Mouse (Mus musculus): Measurements from ENCODE around the gene Dkk2.
A peak's percentile ranks its signal among the peaks of the same experiment; 100 is the strongest.
"Not testable (repeated sequence)": the region's sequence is repeated elsewhere in the genome, so short reads cannot be mapped to it uniquely, and the experiment has no call there.

Gene Dkk2

DNA sequence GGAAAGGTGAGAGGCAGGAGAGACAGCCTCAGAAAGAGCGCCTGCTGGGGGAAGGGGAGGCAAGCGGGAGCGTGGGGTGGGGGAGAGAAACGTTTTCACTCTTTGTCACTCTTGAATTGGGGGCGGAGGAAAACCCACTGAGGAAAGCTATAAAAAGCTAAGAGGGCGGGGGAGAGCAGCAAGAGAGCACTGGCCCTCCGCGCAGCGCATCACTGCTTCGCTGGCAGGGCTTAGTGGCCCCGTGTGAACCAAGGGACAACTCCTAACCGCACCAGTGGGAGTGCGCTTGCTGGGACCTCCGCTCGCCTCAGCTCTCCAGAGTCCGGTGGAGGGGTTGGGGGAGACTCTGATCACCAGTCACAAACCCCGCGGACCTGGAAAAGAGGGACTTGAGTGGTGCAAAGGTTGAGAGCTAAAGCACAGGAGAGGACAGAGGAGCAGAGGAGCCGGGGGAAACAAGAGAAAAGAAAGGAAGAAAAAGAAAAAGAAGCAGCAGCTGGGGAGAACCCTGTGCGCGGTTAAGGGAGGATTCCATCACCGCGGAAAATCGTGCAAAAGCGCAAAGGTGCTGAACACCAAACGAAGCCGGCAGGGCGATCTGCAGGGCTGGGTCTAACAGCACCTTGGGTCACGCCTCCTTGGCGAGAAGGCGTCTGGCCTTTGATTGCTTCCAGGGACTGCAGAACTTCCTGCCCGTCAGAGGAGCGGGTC is at the start of gene Dkk2:
Gene Dkk2 (plus strand): TSS at position 181 of the 711 bp plus-strand sequence.
- no peak for DNase-seq (ENCODE audit: low spot score)

DNA sequence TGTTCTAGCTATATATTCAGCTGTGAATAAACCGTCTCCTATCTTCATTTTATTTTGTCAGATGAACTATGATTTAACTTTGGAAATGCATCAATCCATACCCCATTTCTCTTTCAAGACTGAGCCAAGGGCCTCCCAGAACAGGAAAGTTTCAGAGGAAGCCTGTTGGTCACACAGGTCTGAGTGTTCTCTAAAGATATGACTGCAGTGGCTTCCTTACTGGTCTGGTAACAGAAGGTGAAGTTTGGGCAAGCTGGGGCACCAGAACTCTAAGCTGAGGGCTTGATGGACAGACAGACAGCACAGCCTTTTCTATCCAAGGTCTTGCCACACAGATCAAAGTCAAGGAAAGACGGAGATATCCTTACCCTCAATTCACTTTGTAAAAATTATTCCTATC is 48.4 kb upstream of the Dkk2 start:
- no peak for DNase-seq (ENCODE audit: low spot score)

DNA sequence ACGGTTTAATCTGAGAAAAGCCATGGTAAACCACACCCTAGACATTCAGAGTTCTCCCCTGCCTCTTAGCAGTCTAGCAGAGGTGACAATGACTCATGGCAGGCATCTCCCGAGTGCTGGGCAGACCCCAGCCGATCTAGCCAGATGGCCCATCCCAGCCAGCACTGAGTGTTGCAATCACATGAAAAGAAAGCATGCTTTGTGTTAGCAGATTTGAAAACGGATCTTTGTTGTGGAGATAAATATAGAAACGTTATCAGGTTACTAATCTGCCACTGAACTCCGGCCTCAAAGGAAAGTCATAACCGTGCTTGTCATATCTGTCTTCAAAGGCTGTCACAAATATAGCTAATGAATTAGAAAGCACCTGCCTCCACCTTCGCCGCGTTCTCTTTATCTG is 47.4 kb upstream of the Dkk2 start:
- no peak for DNase-seq (ENCODE audit: low spot score)

DNA sequence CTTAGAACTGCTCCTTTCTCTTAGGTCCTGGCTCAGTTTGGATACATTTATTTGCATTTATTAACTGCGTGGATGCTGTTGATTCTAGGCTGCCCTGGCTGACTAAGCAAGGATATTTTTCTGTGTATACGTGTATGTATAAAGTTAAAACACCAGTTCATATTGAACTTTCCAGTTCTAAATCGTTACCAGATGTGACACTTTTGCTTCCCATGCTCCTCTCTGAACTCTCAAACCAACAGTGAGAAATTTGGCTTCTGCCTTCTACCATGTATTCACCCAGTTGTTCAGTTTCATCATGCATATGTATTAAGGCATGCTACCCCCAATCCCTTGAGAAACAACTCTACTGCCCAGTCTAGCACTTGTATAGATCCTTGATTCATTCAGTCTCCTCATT is 45.0 kb upstream of the Dkk2 start:
- no peak for DNase-seq (ENCODE audit: low spot score)

DNA sequence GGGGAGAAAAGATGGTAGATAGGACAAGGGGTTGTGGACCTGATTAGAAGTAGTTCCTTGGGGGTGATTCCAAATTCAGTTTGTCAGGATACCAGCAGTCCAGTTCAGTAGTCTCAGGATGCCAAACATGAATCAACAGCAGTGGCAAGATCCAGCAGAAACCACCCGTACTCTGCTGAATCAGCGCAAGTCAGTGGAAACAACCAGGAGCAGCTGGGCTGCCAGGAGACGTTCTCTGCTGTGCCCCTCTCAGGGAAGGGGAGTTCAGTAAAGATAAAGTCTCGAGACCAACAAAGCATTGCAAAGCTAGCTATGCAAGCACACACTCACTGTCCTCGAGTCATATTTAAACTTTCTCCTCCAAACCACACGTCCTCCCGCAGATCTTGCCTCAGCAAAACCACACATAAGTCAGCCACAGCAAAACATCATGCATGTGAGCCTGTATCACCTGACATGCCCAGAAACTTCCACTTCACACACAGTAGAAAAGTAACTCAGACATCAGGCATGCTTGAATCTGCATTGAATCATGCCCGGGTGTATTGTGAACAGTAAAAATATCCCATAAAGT is 34.1 kb upstream of the Dkk2 start:
- no peak for DNase-seq (ENCODE audit: low spot score)

DNA sequence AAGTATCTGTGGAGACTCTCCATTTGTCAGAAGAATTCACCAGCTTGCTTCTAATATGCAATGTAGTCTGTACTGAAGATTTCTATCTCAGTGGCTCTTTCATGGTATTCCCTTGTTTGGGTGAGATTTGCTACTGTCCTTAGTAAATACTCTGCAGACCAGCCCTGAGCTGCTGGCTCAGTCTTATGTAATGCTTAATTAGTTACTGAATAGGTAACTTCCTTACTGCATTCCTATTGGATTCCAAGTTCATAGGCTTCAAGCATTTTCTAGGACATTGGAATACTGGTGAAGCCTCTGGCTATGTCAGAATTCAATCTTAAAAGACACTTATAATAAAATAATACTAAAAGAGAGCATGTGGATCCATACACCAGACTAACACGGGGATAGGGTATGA is 22.3 kb upstream of the Dkk2 start:
- DNase-seq (ENCODE audit: low spot score), result not testable (repeated sequence)

DNA sequence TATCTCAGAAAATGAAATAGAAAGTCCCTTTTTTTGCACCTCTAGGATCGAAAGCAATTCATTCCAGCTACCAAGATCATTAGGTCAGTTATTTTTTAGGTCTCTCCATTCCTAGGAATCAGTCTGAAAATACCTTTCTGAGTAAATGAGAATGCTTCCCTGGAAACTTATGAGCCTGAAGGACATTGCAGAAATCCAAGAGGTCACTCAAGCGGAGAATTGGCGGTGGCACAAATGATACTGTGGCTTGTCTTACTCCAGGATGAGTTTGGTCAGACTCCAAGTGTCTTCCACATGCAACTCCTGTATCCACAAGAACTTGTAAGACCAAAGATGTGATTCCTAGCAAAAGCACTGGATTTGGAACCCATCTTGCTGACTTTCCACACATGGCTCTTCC is 21.7 kb upstream of the Dkk2 start:
- no peak for DNase-seq (ENCODE audit: low spot score)

DNA sequence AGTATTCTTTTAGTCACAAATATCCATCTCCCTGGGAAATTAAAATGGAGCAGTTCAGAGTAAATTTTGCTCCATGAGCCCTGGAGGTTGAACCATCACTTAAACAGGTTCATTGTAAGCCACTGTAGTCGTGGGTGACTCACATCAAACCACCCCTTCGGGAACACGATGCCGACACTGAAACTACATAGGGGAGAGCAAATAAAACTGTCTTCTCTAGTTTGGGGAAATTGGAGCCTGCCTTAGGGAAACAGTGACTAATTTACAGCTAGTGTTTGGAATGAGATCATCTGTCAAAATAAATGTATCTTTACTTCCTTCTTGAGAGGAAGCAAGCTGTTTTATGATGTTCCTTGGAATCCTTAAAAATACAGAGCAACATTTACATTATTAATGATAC is 21.1 kb upstream of the Dkk2 start:
- DNase-seq (ENCODE audit: low spot score), result no peak

DNA sequence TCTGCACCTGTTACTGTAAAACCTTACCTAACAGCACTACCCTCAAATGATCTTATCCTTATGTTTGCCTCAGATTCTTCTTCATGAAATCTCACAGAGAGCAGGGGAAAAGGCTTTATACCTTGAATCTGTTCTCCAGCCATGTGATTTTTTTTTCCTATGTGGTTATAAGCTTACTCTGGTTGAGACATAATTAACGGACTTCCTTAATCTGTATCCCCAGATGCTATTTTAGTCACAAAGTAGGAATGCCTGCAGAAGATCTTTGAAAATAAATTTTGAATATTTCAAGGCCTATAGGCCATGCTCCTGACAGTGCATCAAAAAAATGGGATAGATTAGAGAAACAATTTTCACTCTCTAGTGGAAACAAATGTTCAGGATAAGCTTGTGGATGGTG is 20.2 kb upstream of the Dkk2 start:
- no peak for DNase-seq (ENCODE audit: low spot score)

DNA sequence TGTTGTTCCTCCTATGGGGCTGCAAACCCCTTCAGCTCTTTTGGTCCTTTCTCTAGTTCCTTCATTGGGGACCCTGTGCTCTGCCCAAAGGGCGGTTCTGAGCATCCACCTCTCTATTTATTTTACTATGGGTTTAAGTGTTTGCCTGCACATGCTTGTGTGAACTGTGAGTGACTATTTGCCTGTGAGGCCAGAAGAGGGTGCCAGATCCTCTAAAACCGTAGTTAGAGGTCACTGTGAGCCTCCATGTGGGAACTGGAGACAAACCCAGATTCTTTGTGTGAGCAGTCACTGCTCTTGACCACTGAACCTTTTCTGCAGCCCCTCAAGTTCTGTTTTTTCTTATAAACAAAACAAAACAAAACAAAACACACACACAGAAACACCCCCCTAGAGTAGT is 14.1 kb upstream of the Dkk2 start:
- DNase-seq (ENCODE audit: low spot score), result no peak

DNA sequence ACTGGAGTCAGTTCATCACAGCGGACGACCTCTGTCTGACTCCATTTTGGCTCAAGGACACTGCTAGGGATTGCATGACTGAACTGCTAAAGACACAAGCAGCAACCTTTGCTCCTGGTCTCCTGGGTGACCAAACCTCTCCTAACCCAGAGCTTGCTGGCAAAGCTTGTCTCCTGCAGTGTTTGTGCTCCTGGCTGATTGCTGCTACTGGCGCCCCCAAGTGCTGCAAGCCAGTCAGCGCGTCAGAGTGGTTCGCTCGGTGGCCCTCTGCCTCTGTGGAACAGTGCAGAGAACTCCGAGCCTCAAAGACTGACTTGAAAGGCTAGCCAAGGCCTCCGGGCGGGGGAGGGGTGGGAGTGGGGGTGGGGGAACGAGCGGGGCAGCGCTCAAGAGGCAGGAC is 1.1 kb upstream of the Dkk2 start:
- peak; percentile 64 for DNase-seq (ENCODE audit: low spot score)

DNA sequence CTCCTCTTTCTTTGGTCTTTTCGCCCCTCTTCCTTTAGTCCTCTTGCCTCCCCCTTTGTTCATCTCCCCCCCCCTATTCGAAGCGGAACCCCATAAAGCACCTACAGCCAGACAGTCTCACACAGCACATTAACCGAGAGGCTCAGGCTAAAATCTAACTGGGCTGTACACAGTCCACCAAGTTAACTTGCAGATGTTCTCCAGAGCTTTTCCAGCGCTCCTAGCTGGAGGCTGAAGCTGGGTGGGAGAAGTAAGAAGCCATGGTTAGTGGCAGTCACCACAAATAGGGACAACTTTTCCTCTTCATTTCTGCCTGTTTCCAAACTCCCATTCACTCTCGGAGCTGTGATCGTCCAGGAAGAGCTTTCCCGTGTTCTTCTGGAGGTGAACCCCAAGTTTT is 412 bp upstream of the Dkk2 start:
- DNase-seq (ENCODE audit: low spot score), result no peak

DNA sequence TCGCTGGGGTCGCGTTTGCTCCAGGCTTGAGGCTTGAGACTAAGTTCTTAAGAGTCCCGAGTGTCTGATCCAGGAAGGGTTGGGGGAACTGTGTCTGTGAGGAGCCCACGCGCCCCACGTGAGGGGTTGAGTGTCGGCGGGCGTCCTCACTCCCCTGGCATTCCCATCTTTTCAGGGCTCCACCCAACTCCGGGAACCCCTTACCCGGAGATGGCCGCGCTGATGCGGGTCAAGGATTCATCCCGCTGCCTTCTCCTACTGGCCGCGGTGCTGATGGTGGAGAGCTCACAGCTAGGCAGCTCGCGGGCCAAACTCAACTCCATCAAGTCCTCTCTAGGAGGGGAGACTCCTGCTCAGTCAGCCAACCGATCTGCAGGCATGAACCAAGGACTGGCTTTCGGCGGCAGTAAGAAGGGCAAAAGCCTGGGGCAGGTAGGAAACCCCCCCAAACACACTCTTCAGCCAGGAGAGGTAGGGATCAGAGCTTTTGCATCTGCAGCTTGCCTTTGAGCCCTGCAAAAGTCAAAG is 795 bp downstream of the Dkk2 start:
- peak; percentile 40 for DNase-seq (ENCODE audit: low spot score)

DNA sequence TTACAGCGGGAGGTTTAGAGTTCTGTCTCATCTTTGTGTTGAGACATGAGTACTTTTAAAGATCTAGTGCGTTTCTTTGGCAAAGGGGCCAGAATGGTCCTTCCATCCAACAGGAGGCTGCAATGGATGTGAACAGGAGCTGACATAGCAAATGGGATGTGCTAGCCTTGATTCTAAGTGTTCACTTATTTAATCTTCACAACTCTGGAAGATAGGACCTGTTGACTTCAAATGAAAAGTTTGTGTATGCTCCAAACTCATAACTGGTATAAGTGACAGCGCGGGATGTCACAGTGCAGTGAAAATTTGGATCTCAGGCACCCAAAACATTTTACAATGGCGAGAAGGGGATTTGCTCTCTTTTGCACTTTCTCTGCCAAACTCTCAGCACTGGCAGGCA is 1.4 kb downstream of the Dkk2 start:
- DNase-seq (ENCODE audit: low spot score), result no peak

DNA sequence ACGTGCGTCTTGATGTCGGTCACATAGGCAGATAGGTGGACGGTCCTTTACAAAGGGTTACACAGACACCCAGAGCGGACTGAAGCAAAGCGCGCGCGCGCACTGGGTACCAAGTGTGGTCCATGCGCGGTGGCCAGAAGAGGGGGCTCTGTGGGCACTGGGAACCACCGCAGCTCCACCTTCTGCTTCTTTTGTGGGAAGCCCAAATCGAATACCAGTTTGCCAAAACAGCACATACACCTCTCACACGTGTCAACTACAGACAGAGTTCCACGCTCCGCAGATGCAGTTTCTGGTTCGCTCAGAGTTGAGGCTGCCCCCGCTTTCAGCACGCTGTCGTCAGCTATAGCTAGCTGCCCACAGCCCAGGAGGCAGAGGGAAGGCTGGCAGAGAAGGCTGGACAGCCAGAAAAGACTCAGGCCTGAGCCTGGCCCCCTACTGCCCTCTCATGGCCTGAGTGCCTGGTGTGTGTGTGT is 2.0 kb downstream of the Dkk2 start:
- no peak for DNase-seq (ENCODE audit: low spot score)

DNA sequence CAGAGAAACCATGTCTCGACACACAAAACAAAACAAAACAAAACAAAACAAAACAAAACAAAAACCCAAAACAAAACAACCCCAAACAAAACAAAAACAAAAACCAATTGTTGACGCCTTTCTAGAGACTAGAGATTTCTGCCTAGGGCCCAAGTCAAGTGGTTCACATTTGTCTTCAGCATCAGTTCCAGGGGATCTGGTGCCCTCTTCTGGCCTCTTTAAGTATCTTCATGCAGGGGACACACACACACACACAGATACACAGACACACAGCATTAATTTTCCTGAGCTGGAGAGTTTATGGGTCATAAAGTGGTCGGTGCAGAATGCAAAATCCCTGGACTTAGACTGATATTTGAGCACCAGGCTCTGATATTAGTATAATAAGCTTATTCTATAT is 7.9 kb downstream of the Dkk2 start:
- DNase-seq (ENCODE audit: low spot score), result no peak

DNA sequence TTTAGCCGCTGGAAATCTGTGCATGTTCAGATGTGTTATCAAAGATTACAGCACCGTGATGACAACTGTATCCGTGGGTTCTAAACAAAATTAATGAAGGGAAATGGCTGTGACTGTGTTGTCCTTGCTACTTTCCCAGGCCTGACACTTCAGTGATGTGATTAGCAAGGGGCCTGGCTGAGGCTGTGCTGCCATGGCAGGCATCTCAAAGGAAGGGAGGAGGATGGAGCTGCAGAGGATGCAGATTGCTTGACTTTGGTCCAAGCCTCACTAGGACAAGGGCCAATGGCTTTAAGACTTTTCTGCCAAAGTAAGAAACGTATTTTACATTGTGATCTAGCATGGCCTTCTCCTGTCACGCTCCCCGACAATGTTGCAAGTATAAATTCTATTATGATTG is 11.2 kb downstream of the Dkk2 start:
- DNase-seq (ENCODE audit: low spot score), result no peak

DNA sequence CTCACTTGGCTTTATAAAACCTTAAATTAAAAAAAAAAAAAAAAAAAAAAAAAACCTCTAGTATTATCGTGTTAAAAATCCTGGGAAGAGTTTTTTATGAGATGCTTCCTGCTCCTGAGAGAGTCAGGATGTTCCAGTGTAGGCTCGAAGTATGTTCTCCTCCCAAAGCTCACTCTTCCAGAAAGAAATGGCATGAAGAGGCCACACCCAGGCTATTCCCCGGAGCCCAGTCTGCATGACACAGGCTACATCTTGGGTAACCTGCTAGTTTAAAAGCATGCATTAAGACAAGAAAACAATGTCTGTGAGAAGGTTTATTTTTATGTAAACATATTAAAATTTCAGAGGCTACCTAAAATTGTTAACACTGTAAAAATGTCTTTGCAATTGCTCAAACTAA is 15.7 kb downstream of the Dkk2 start:
- DNase-seq (ENCODE audit: low spot score), result no peak

DNA sequence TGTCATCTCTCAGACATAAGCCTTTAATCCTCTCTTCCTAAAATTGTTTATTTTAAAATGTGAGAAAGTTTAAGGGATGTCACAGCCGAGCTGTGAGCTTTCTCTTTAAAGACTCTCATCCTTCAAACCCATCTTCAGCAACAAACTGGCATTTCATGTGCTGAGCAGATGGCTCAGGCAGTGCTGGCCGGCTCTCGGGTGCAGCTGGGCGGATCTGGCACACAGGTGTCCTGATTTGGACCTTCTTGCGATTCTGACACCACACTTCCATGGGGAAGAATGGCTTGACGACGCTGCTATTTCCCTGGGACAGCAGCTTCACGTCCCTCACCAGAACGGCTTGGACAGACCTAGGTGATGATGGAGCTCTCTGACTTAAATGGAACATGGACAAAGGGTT is 17.9 kb downstream of the Dkk2 start:
- DNase-seq (ENCODE audit: low spot score), result no peak

DNA sequence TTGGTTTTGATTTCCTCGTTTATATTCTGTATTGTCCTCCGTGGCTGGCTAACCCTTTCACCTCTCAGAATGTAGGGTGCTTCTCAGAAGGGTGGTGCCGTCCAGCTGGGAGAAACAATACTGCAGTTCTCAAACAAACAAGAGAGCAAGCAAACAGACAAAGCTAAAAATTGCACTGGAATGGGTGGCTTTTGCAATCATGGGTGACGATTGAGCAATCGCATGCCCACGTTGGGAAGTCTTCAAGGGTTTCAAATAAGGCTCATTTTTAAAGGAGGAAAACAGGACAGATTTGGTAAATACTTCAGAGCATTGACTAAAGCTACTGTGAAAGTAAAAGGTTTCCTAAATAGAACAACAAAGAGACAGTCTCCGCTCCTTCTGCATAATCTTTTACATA is 18.4 kb downstream of the Dkk2 start:
- no peak for DNase-seq (ENCODE audit: low spot score)

DNA sequence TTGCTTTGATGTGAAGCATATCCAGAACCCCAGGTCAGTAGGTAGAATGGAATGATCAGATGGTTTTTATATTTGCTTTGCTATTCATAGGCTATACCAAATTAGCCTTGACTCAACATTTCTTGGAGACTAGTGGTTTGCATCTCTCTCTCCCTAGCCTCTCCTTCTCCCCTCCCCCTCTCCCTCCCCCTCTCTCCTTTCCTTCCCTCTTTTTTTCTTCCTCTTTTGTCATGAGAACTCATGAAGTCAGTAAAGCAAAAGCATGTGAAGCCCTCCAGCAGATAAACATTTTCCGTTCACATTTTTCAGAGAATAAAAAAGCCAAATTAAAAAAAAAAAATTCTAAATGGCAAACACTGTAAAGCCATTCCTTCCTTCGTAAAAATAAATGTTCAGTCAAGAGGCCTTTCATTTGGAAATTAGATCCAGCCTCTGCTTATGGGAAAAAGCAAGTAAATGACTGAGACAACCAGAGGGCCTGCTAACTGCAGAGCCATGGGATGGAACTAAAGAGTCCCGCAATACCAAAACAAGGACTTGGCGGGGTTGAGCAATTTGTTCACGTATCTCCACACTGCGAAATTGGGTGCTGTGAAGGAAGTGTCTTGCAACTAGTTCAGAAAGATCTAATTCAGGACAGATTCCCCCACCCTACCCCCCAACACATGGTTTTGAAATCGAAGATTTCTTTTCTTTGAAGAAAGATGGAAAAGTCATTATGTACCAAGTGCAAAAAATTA is 30.9 kb downstream of the Dkk2 start:
- no peak for DNase-seq (ENCODE audit: low spot score)

DNA sequence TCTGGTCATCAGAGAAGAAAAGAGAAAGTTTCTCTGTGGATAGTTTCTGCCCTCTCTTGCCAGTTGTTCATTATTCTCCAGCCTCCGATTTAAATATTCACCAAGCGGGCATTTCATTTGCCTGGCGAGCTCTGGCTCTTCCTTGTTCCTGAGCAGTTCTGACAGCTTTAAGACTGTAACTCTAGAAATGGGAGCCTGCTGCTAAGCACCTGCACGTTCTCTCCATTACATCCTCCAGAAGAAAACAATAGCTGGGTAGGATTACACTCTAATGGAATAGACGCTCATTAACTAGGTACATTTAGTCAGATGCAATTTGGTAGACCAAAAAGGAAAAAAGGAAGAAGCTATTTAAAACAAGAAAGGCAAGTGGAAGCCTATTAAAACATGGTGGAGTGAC is 36.3 kb downstream of the Dkk2 start:
- DNase-seq (ENCODE audit: low spot score), result no peak

DNA sequence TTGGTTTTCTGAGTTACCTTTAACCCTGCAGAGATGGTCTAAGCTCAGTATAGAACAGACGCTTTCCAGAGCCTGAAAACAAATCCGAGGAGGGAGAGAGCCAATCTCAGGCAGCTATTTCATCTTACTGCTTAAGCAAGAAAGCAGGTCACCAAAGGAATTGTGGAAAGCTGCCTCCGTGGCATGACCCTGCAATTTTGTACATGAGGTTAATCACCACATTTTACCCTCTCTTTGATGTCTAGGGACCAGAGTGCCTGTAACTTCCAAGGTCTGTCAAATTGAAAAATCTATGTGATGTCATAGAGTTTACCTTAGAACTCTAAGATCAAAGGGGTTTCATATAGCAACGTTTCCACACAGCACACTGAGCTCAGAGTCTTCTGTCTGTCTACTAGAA is 37.5 kb downstream of the Dkk2 start:
- no peak for DNase-seq (ENCODE audit: low spot score)
